Mouse (Mus musculus): ENCODE results near the gene Polk. TPM values are rescaled to one million over a fixed set of nuclear protein-coding genes. Genes with fewer than 3 reads are reported as not detected.

Gene Polk
- polyA plus RNA-seq, 1 experiment: 3.0 TPM

DNA sequence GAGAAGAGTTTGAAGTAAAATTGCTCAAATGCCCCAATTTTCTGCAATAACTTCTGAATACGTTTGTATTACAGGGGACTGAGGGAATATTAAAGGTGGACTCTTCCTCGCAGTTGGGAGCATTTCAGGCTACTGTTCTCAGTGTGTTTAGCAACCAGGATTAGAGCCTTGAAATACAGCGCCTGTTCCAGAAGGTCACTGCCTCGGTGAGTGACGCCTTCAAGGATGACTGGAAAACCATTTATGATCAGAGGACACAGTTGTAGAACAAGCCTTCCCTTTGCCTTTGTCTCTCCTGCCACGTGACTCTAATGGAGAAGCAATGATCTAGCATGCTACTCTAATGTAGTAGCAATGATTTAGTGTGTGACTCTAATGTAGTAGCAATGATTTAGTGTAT lies 54.4 kb downstream of the Polk start:
- H3K27me3 ChIP-seq (ENCODE audit: control insufficient read depth, insufficient read depth, low read length): no peaks in the 10 kb centered on the region
- WGBS: 96% methylated on average over 6 of the region's 6 CpGs
- DNase-seq: no peak
- no peak overlapping the region for H3K4me3 ChIP-seq (ENCODE audit: control insufficient read depth, insufficient read depth, low read length)
- TF ChIP-seq CTCF (IDR thresholded peaks at IDR 0.05; ENCODE audit: borderline replicate concordance, control insufficient read depth, extremely low read depth, insufficient read depth, low read length, poor library complexity) (no peak), POLR2A (IDR thresholded peaks at IDR 0.05; ENCODE audit: control insufficient read depth, extremely low read depth, insufficient read depth, low read length, poor library complexity) (no peak)
- no peak overlapping the region for H3K27ac ChIP-seq (ENCODE audit: control insufficient read depth, insufficient read depth, low read length)
- no peaks in the 10 kb centered on the region for H3K4me1 ChIP-seq (replicated peaks; ENCODE audit: control insufficient read depth, insufficient read depth, low read length)
- H3K36me3 ChIP-seq (ENCODE audit: control insufficient read depth, insufficient read depth, low read length): peaks cover 14% of the 10 kb centered on the region

DNA sequence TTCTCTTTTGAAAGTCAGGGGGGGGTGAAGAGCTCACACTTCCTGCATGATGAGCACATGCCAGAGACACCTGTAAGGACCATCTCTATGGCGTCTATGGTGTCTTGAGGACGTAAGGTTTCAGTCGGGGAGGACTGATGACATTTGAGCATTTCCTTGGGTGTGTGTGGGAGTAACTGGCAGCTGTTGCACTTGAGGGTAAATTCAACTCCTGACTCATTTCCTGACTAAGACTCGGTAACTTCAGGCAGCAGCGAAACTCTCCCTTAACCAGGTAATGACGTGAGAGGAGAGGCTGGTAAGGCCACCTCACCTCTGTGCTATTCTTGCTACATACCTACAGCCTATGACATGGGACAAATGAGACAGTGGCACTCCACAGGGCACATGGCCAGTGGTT lies 55.1 kb downstream of the Polk start:
- 47% methylated on average over 6 of the region's 6 CpGs for WGBS
- peaks cover 14% of the 10 kb centered on the region for H3K36me3 ChIP-seq (ENCODE audit: control insufficient read depth, insufficient read depth, low read length)

DNA sequence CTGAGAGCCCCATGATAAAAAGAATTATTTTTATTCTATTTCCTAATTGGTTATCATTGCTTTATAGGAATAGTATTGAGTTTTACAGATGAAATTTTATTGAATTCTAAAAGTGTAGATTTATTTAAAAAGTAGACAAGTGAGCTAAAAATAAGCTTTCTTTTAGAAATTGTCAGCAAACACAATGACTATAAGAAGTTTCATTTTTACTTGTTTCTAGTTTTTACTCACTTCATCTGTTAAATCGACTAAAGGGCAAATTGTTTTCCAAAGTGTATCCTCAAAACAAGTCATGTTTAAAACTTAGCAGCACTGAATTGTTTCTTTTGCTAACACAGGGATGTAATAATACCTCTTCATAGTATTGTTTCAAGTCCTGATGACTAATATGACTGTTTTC lies 63.4 kb downstream of the Polk start:
- H3K4me1 ChIP-seq (replicated peaks; ENCODE audit: control insufficient read depth, insufficient read depth, low read length): no peaks in the 10 kb centered on the region
- no peak for TF ChIP-seq POLR2A (IDR thresholded peaks at IDR 0.05; ENCODE audit: control insufficient read depth, extremely low read depth, insufficient read depth, low read length, poor library complexity)
- no peak for TF ChIP-seq CTCF (IDR thresholded peaks at IDR 0.05; ENCODE audit: borderline replicate concordance, control insufficient read depth, extremely low read depth, insufficient read depth, low read length, poor library complexity)
- H3K36me3 ChIP-seq (ENCODE audit: control insufficient read depth, insufficient read depth, low read length): no peaks in the 10 kb centered on the region; the same call in 1 of the 2 replicates
- WGBS: 90% methylated on average over 1 of the region's 1 CpGs
- no peak overlapping the region for H3K4me3 ChIP-seq (ENCODE audit: control insufficient read depth, insufficient read depth, low read length)
- DNase-seq: no peak
- no peak overlapping the region for H3K27ac ChIP-seq (ENCODE audit: control insufficient read depth, insufficient read depth, low read length)
- H3K27me3 ChIP-seq (ENCODE audit: control insufficient read depth, insufficient read depth, low read length): no peaks in the 10 kb centered on the region

More for the DNA sequence above, 55.1 kb downstream of the Polk start:
- no peak overlapping the region for H3K4me3 ChIP-seq (ENCODE audit: control insufficient read depth, insufficient read depth, low read length)
- DNase-seq: no peak
- no peak overlapping the region for H3K27ac ChIP-seq (ENCODE audit: control insufficient read depth, insufficient read depth, low read length)
- H3K27me3 ChIP-seq (ENCODE audit: control insufficient read depth, insufficient read depth, low read length): no peaks in the 10 kb centered on the region
- H3K4me1 ChIP-seq (replicated peaks; ENCODE audit: control insufficient read depth, insufficient read depth, low read length): no peaks in the 10 kb centered on the region
- TF ChIP-seq CTCF (IDR thresholded peaks at IDR 0.05; ENCODE audit: borderline replicate concordance, control insufficient read depth, extremely low read depth, insufficient read depth, low read length, poor library complexity) (no peak), POLR2A (IDR thresholded peaks at IDR 0.05; ENCODE audit: control insufficient read depth, extremely low read depth, insufficient read depth, low read length, poor library complexity) (no peak)

DNA sequence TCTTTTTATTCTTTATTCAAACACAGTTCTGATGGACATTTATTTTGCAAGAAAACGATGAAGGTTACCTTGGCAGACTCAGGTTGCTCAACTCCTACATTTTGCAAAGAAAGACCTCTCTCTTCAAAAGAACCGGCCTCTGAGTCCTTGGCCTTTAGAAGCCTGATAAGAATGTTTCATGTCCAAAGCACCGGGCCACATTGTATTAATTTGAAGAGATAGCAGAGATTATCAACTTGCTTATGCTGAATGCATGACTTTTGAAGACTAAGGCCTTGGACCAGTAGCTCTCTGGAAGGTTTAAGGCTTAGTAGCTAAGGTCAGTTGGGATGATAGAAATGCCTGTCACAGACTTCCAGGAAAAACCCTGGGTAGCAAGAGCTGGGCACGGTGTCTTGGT lies 65.2 kb downstream of the Polk start:
- no peak overlapping the region for H3K27ac ChIP-seq (ENCODE audit: control insufficient read depth, insufficient read depth, low read length)
- WGBS: 97% methylated on average over 4 of the region's 4 CpGs

DNA sequence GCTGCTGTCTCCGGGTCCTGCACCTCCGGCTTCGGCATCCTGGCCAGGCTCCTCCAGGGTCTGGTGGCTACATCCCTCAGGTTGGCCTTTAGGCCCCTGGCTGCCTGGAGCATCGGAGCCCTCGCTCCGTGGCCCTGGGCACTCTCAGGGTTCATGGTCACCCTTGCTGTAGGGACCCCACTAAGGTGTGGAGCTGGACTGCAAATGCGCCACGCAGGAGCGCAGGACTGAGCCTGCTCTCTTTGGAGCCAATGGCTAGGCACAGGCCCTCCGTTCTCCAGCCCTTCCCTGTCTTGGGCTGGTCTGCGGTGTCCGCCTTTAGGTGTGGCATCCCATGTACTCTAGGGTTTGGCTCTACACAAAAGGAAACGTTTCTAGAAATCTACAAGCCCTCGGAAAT lies 71.4 kb downstream of the Polk start, which contains the start of gene Ankdd1b:
Gene Ankdd1b, minus strand, starts transcription at position 242 of the 400 bp plus-strand sequence.
- no peaks in the 10 kb centered on the region for H3K36me3 ChIP-seq (ENCODE audit: control insufficient read depth, insufficient read depth, low read length)
- H3K27ac ChIP-seq (ENCODE audit: control insufficient read depth, insufficient read depth, low read length): no peak within 1 kb of the TSS
- H3K4me3 ChIP-seq (ENCODE audit: control insufficient read depth, insufficient read depth, low read length): no peak within 1 kb of the TSS
- no peak for TF ChIP-seq CTCF (IDR thresholded peaks at IDR 0.05; ENCODE audit: borderline replicate concordance, control insufficient read depth, extremely low read depth, insufficient read depth, low read length, poor library complexity)
- no peak for TF ChIP-seq POLR2A (IDR thresholded peaks at IDR 0.05; ENCODE audit: control insufficient read depth, extremely low read depth, insufficient read depth, low read length, poor library complexity)
- H3K4me1 ChIP-seq (replicated peaks; ENCODE audit: control insufficient read depth, insufficient read depth, low read length): no peaks in the 10 kb centered on the region
- H3K27me3 ChIP-seq (ENCODE audit: control insufficient read depth, insufficient read depth, low read length): no peaks in the 10 kb centered on the region
- no peak for DNase-seq
- 95% methylated on average over 14 of the region's 14 CpGs for WGBS

More for the DNA sequence above, 65.2 kb downstream of the Polk start:
- H3K27me3 ChIP-seq (ENCODE audit: control insufficient read depth, insufficient read depth, low read length): no peaks in the 10 kb centered on the region
- no peaks in the 10 kb centered on the region; the same call in 1 of the 2 replicates for H3K36me3 ChIP-seq (ENCODE audit: control insufficient read depth, insufficient read depth, low read length)
- H3K4me1 ChIP-seq (replicated peaks; ENCODE audit: control insufficient read depth, insufficient read depth, low read length): no peaks in the 10 kb centered on the region
- H3K4me3 ChIP-seq (ENCODE audit: control insufficient read depth, insufficient read depth, low read length): no peak overlapping the region
- TF ChIP-seq CTCF (IDR thresholded peaks at IDR 0.05; ENCODE audit: borderline replicate concordance, control insufficient read depth, extremely low read depth, insufficient read depth, low read length, poor library complexity) (no peak), POLR2A (IDR thresholded peaks at IDR 0.05; ENCODE audit: control insufficient read depth, extremely low read depth, insufficient read depth, low read length, poor library complexity) (no peak)
- DNase-seq: no peak

DNA sequence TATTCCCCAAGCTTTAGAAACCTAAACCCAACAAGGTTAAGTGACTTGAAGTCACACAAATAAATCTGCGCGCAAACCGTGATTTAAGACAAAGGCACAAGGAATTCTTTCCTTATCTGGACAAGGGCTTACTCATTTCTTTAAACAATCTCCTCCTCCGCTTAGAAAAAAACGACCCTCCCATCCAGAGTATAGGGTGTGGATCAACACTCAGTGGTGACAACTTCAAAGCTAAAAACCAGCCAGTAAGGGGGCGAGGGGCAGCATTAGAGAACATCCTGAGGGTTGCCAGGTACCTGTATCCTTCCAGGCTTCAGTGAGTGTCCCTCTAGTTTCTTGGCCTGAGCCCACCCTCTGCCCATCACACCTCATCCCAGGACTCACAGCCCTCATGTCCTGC lies 71.8 kb downstream of the Polk start:
- 89% methylated on average over 6 of the region's 6 CpGs for WGBS
- TF ChIP-seq POLR2A (IDR thresholded peaks at IDR 0.05; ENCODE audit: control insufficient read depth, extremely low read depth, insufficient read depth, low read length, poor library complexity) (no peak), CTCF (IDR thresholded peaks at IDR 0.05; ENCODE audit: borderline replicate concordance, control insufficient read depth, extremely low read depth, insufficient read depth, low read length, poor library complexity) (no peak)
- Histone ChIP-seq H3K36me3 (ENCODE audit: control insufficient read depth, insufficient read depth, low read length) (no peaks in the 10 kb centered on the region), H3K4me1 (replicated peaks; ENCODE audit: control insufficient read depth, insufficient read depth, low read length) (no peaks in the 10 kb centered on the region), H3K27me3 (ENCODE audit: control insufficient read depth, insufficient read depth, low read length) (no peaks in the 10 kb centered on the region), H3K4me3 (ENCODE audit: control insufficient read depth, insufficient read depth, low read length) (no peak overlapping the region), H3K27ac (ENCODE audit: control insufficient read depth, insufficient read depth, low read length) (no peak overlapping the region)
- DNase-seq: no peak

DNA sequence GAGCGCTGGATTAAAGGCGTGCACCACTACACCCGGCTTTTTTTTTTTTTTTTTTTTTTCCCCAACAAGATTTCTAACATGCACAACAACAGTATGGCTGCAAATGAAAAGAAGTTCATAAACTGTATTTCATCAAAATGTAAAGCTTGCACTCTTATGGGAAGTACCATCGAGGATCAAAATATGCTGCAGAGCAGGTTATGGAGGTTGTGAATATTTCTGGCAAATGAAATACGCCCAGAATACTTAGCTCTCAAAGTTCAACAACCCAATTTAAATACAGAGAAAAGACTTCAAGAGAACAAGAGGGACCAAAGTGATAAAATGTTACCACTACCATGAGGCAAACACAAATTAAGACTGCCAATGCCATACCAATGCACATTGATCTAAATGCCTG lies 73.7 kb downstream of the Polk start:
- WGBS: 93% methylated on average over 5 of the region's 5 CpGs
- Histone ChIP-seq H3K27me3 (ENCODE audit: control insufficient read depth, insufficient read depth, low read length) (no peaks in the 10 kb centered on the region), H3K27ac (ENCODE audit: control insufficient read depth, insufficient read depth, low read length) (no peak overlapping the region), H3K4me3 (ENCODE audit: control insufficient read depth, insufficient read depth, low read length) (no peak overlapping the region), H3K4me1 (replicated peaks; ENCODE audit: control insufficient read depth, insufficient read depth, low read length) (no peaks in the 10 kb centered on the region), H3K36me3 (ENCODE audit: control insufficient read depth, insufficient read depth, low read length) (no peaks in the 10 kb centered on the region)
- TF ChIP-seq POLR2A (IDR thresholded peaks at IDR 0.05; ENCODE audit: control insufficient read depth, extremely low read depth, insufficient read depth, low read length, poor library complexity): no peak
- no peak for TF ChIP-seq CTCF (IDR thresholded peaks at IDR 0.05; ENCODE audit: borderline replicate concordance, control insufficient read depth, extremely low read depth, insufficient read depth, low read length, poor library complexity)
- DNase-seq: no peak

All from thymus, adult 2 months (tissue).